ENCODE assay signal across 8 mouse cellular contexts in the genomic region with DNA sequence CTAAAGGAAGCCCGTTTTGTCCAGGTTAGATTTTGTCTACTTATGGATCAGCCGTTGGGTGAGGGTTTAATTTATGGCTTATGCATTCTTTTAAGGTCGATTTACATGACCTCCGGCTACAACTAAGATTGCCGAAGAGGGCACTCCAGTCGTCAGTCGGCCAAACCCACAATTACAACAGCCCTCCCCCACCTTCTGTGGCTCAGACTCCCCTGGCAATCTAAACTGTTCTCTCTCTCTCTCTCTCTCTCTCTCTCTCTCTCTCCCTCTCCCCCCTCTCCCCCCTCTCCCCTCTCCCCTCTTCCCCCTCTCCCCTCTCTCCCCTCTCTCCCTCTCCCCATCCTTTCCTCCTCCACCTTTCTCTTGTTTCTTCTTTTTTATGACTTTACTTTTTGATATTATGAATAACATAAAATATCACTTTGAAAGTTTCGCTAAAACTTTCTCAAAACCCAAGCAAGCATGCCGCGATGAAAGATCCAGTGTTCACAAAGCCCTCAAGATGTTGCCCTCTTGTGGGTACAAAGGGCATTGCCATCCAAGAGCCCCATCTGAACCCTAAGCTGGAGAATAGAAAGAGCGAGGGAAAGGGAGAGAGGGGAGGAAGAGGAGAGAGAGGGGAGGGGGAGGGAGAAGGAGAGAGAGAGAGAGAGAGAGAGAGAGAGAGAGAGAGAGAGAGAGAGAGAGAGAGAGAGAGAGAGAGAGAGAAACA. TPM values are rescaled to one million over a fixed set of nuclear protein-coding genes. Genes with fewer than 3 reads are reported as not detected.
DNase-seq lines count a peak whose midpoint lies in the region; ATAC-seq and TF ChIP-seq lines count a peak whose summit lies in the region.

No protein-coding gene starts in this region.

- H3K9me3 ChIP-seq in hindbrain, postnatal 0 days (ENCODE audit: low read length) = no peaks in the 10 kb centered on the region
- H3K9me3 ChIP-seq in midbrain, embryonic 11.5 days (ENCODE audit: control insufficient read depth, low read length) = no peaks in the 10 kb centered on the region

- peak overlapping the region; percentile 96 for H3K4me2 ChIP-seq in hindbrain, postnatal 0 days (ENCODE audit: low read depth, low read length)
- peak overlapping the region; percentile 76 for H3K4me2 ChIP-seq in midbrain, embryonic 11.5 days

- H3K36me3 ChIP-seq in hindbrain, postnatal 0 days (ENCODE audit: insufficient read depth, low read length) = no peaks in the 10 kb centered on the region
- H3K36me3 ChIP-seq in midbrain, embryonic 11.5 days (ENCODE audit: control insufficient read depth, insufficient read depth, low read length) = no peaks in the 10 kb centered on the region

- DNase-seq in cerebellum, adult 18-20 months = peak; percentile 66 to 71
- DNase-seq in cerebellum, adult 11 months = no peak
- peak; percentile 83 to 86 for DNase-seq in cerebellum, postnatal 14 days
- DNase-seq in gastrocnemius, adult 2 months = peak; percentile 76
- DNase-seq in hindbrain, postnatal 0 days (ENCODE audit: low spot score) = peak; percentile 91
- peak; percentile 78 for DNase-seq in left cerebral cortex, postnatal 4 days
- peak; percentile 97 for DNase-seq in midbrain, embryonic 11.5 days (ENCODE audit: low spot score, missing footprints)
- DNase-seq in spleen, postnatal 14 days (ENCODE audit: low spot score in 2 of 2) = peak; percentile 41 to 68

- intact Hi-C loops in gastrocnemius, adult 2 months (cut with DNase I) = loop anchor here (5.0 to 10.0 kb wide), 5 partner anchors 225 to 1158 kb away; no protein-coding TSS in a partner anchor
- intact Hi-C loops in left cerebral cortex, postnatal 4 days (cut with DNase I) = loop anchor here (5.0 to 10.0 kb wide), 2 partner anchors 210 to 668 kb away; no protein-coding TSS in a partner anchor

- WGBS in hindbrain, postnatal 0 days = under 1% methylated on average over 11 of the region's 11 CpGs
- WGBS in midbrain, embryonic 11.5 days = 0% methylated on average over 11 of the region's 11 CpGs

- peaks cover 12% of the 10 kb centered on the region; the same call in 1 of the 2 replicates for H3K4me1 ChIP-seq in hindbrain, postnatal 0 days (ENCODE audit: insufficient read depth, low read length)
- H3K4me1 ChIP-seq in midbrain, embryonic 11.5 days (ENCODE audit: control insufficient read depth, insufficient read depth, low read length) = peaks cover 25% of the 10 kb centered on the region

- peak overlapping the region; percentile 67; the same call in 1 of the 2 replicates for H3K9ac ChIP-seq in hindbrain, postnatal 0 days (replicated peaks; ENCODE audit: low read length)
- H3K9ac ChIP-seq in midbrain, embryonic 11.5 days (ENCODE audit: low read length) = peak overlapping the region; percentile 87

- peaks cover 12% of the 10 kb centered on the region for H3K27me3 ChIP-seq in hindbrain, postnatal 0 days (ENCODE audit: insufficient read depth, low read length)
- H3K27me3 ChIP-seq in midbrain, embryonic 11.5 days (ENCODE audit: control insufficient read depth, insufficient read depth, low read length) = peaks cover 29% of the 10 kb centered on the region

- TF ChIP-seq CTCF in gastrocnemius, adult 2 months (IDR thresholded peaks at IDR 0.05) = peak; percentile 76
- peak; percentile 86 for TF ChIP-seq CTCF in hindbrain, postnatal 0 days (IDR thresholded peaks at IDR 0.05; ENCODE audit: low read depth)

- H3K27ac ChIP-seq in gastrocnemius, adult 2 months = peak overlapping the region; percentile 98
- peak overlapping the region; percentile 87 for H3K27ac ChIP-seq in hindbrain, postnatal 0 days
- H3K27ac ChIP-seq in midbrain, embryonic 11.5 days (ENCODE audit: low read depth, low read length) = peak overlapping the region; percentile 66

- H3K4me3 ChIP-seq in gastrocnemius, adult 2 months = peak overlapping the region; percentile 80
- H3K4me3 ChIP-seq in hindbrain, postnatal 0 days (ENCODE audit: low read length) = peak overlapping the region; percentile 52
- peak overlapping the region; percentile 69 for H3K4me3 ChIP-seq in midbrain, embryonic 11.5 days (ENCODE audit: low read depth, low read length)

- ATAC-seq in hindbrain, postnatal 0 days = peak; percentile 59
- peak; percentile 51; the same call in 1 of the 2 replicates for ATAC-seq in midbrain, embryonic 11.5 days (ENCODE audit: low FRiP score)

RNA-seq across cellular contexts. Expression of a gene that starts 5.8 kb away (rescaled TPM):
- total RNA-seq in gastrocnemius, adult 2 months (2021) = 100 to 1,000 TPM; 186 to 189 TPM
- 24.9 and 39.8 TPM in 2 replicates for total RNA-seq in hindbrain, postnatal 0 days (2014; rRNA removed)
- 32.8 and 33.7 TPM in 2 replicates for polyA plus RNA-seq in hindbrain, postnatal 0 days (2015; fragmentation: Nextera tagmentation; extraction: Ambion mirVana)
- total RNA-seq in left cerebral cortex, postnatal 4 days (2021) = 10 to 100 TPM; 54.8 to 56.6 TPM
- 40.1 and 42.7 TPM in 2 replicates for polyA plus RNA-seq in midbrain, embryonic 11.5 days (2014; fragmentation: Nextera tagmentation; extraction: Ambion mirVana)

RNA-seq across cellular contexts. Expression of a gene that starts 6.4 kb away (rescaled TPM):
- 10 to 100 TPM; 43.5 to 48.3 TPM for total RNA-seq in gastrocnemius, adult 2 months (2021)
- total RNA-seq in hindbrain, postnatal 0 days (2014; rRNA removed) = 142 and 148 TPM in 2 replicates
- 329 and 335 TPM in 2 replicates for polyA plus RNA-seq in hindbrain, postnatal 0 days (2015; fragmentation: Nextera tagmentation; extraction: Ambion mirVana)
- 100 to 1,000 TPM; 161 to 174 TPM for total RNA-seq in left cerebral cortex, postnatal 4 days (2021)
- 395 and 418 TPM in 2 replicates for polyA plus RNA-seq in midbrain, embryonic 11.5 days (2014; fragmentation: Nextera tagmentation; extraction: Ambion mirVana)

RNA-seq across cellular contexts. Expression of a gene that starts 51.7 kb away (rescaled TPM):
- 1 to 10 TPM; 1.6 to 2.3 TPM for total RNA-seq in gastrocnemius, adult 2 months (2021)
- total RNA-seq in hindbrain, postnatal 0 days (2014; rRNA removed) = 0.14 and 1.3 TPM in 2 replicates
- polyA plus RNA-seq in hindbrain, postnatal 0 days (2015; fragmentation: Nextera tagmentation; extraction: Ambion mirVana) = 0.63 and 0.79 TPM in 2 replicates
- total RNA-seq in left cerebral cortex, postnatal 4 days (2021) = 1 to 10 TPM; 3.9 to 4.6 TPM
- 0.36 and 0.66 TPM in 2 replicates for polyA plus RNA-seq in midbrain, embryonic 11.5 days (2014; fragmentation: Nextera tagmentation; extraction: Ambion mirVana)
